Mouse (Mus musculus): ENCODE measurements around the gene Cyp2w1. TPM values are rescaled to one million over a fixed set of nuclear protein-coding genes. Genes with fewer than 3 reads are reported as not detected.
A peak's percentile ranks its signal among the peaks of the same experiment; 100 is the strongest.
"Not testable (repeated sequence)": the region's sequence is repeated elsewhere in the genome, so short reads cannot be mapped to it uniquely, and the experiment has no call there.

Gene Cyp2w1
- polyA plus RNA-seq, 1 experiment from 2014 or later = not detected

GRCm38 (mm10) chr5:139333301-139334013 lies 19.0 kb upstream of the Cyp2w1 start:
- 67% methylated on average over 16 of the region's 16 CpGs for WGBS
- Histone ChIP-seq H3K9me3 (replicated peaks) (no peaks in the 10 kb centered on the region), H3K4me2 (no peak overlapping the region), H3K36me3 (peaks cover 35% of the 10 kb centered on the region), H3K9ac (replicated peaks) (no peak overlapping the region), H3K4me1 (peaks cover 12% of the 10 kb centered on the region; the same call in 1 of the 2 replicates), H3K27ac (replicated peaks) (no peak overlapping the region), H3K27me3 (replicated peaks) (no peaks in the 10 kb centered on the region; the same call in 1 of the 2 replicates), H3K4me3 (replicated peaks) (no peak overlapping the region)
- ATAC-seq (ENCODE audit: low FRiP score) = no peak

- H3K4me2 ChIP-seq; H3K9ac ChIP-seq (replicated peaks); H3K9me3 ChIP-seq (replicated peaks); H3K27me3 ChIP-seq (replicated peaks); ATAC-seq (ENCODE audit: low FRiP score); H3K27ac ChIP-seq (replicated peaks); H3K4me3 ChIP-seq (replicated peaks): not testable (repeated sequence)
- Histone ChIP-seq H3K4me1 (peaks cover 18% of the 10 kb centered on the region), H3K36me3 (peaks cover 44% of the 10 kb centered on the region)
- 90% methylated on average over 10 of the region's 10 CpGs for WGBS
Measured at GRCm38 (mm10) chr5:139334394-139334793, 18.0 kb upstream of the Cyp2w1 start.

- H3K27me3 ChIP-seq (replicated peaks) = no peaks in the 10 kb centered on the region; the same call in 1 of the 2 replicates
- no peak overlapping the region for H3K27ac ChIP-seq (replicated peaks)
- no peaks in the 10 kb centered on the region for H3K9me3 ChIP-seq (replicated peaks)
- H3K4me1 ChIP-seq = peaks cover 19% of the 10 kb centered on the region
- H3K9ac ChIP-seq (replicated peaks) = no peak overlapping the region
- 94% methylated on average over 4 of the region's 4 CpGs for WGBS
- H3K4me3 ChIP-seq (replicated peaks) = no peak overlapping the region
- no peak overlapping the region for H3K4me2 ChIP-seq
- H3K36me3 ChIP-seq = peaks cover 56% of the 10 kb centered on the region
- ATAC-seq (ENCODE audit: low FRiP score) = no peak; the same call in 1 of the 2 replicates
Measured at GRCm38 (mm10) chr5:139335634-139336033, 16.8 kb upstream of the Cyp2w1 start.

- Histone ChIP-seq H3K4me1 (peaks cover 25% of the 10 kb centered on the region), H3K9ac (replicated peaks) (no peak overlapping the region), H3K4me2 (no peak overlapping the region), H3K4me3 (replicated peaks) (no peak overlapping the region), H3K36me3 (peaks cover 72% of the 10 kb centered on the region), H3K27me3 (replicated peaks) (no peaks in the 10 kb centered on the region), H3K9me3 (replicated peaks) (no peaks in the 10 kb centered on the region), H3K27ac (replicated peaks) (no peak overlapping the region)
- WGBS = 89% methylated on average over 13 of the region's 13 CpGs
- ATAC-seq (ENCODE audit: low FRiP score) = no peak
Measured at GRCm38 (mm10) chr5:139337826-139338370, 14.5 kb upstream of the Cyp2w1 start.

- no peak overlapping the region for H3K9ac ChIP-seq (replicated peaks)
- peaks cover 30% of the 10 kb centered on the region for H3K4me1 ChIP-seq
- H3K9me3 ChIP-seq (replicated peaks) = no peaks in the 10 kb centered on the region
- H3K36me3 ChIP-seq = peaks cover 72% of the 10 kb centered on the region
- no peak overlapping the region for H3K27ac ChIP-seq (replicated peaks)
- H3K4me2 ChIP-seq = no peak overlapping the region
- WGBS = 86% methylated on average over 3 of the region's 3 CpGs
- ATAC-seq (ENCODE audit: low FRiP score) = no peak
- no peak overlapping the region for H3K4me3 ChIP-seq (replicated peaks)
- no peaks in the 10 kb centered on the region for H3K27me3 ChIP-seq (replicated peaks)
Measured at GRCm38 (mm10) chr5:139338403-139338802, 14.0 kb upstream of the Cyp2w1 start.

- peaks cover 72% of the 10 kb centered on the region for H3K36me3 ChIP-seq
- no peak overlapping the region for H3K4me2 ChIP-seq
- H3K9me3 ChIP-seq (replicated peaks) = no peaks in the 10 kb centered on the region
- no peaks in the 10 kb centered on the region for H3K27me3 ChIP-seq (replicated peaks)
- no peak overlapping the region for H3K4me3 ChIP-seq (replicated peaks)
- no peak overlapping the region for H3K9ac ChIP-seq (replicated peaks)
- ATAC-seq (ENCODE audit: low FRiP score) = no peak
- 85% methylated on average over 11 of the region's 11 CpGs for WGBS
- H3K27ac ChIP-seq (replicated peaks) = no peak overlapping the region
- peaks cover 35% of the 10 kb centered on the region for H3K4me1 ChIP-seq
Measured at GRCm38 (mm10) chr5:139338891-139339290, 13.5 kb upstream of the Cyp2w1 start.

GRCm38 (mm10) chr5:139344021-139344686 lies 8.3 kb upstream of the Cyp2w1 start:
- Histone ChIP-seq H3K27me3 (replicated peaks) (no peaks in the 10 kb centered on the region), H3K9ac (replicated peaks) (peak overlapping the region; percentile 86), H3K4me2 (peak overlapping the region; percentile 97), H3K36me3 (peaks cover 31% of the 10 kb centered on the region), H3K4me1 (peaks cover 32% of the 10 kb centered on the region), H3K4me3 (replicated peaks) (peak overlapping the region; percentile 71), H3K27ac (replicated peaks) (no peak overlapping the region), H3K9me3 (replicated peaks) (no peaks in the 10 kb centered on the region)
- peak; percentile 65; the same call in 1 of the 2 replicates for ATAC-seq (ENCODE audit: low FRiP score)
- WGBS = 5% methylated on average over 12 of the region's 12 CpGs

GRCm38 (mm10) chr5:139344687-139345363 lies 7.6 kb upstream of the Cyp2w1 start:
- ATAC-seq (ENCODE audit: low FRiP score) = peak; percentile 94
- H3K27ac ChIP-seq (replicated peaks) = peak overlapping the region; percentile 81
- peak overlapping the region; percentile 71 for H3K4me3 ChIP-seq (replicated peaks)
- no peaks in the 10 kb centered on the region for H3K9me3 ChIP-seq (replicated peaks)
- peak overlapping the region; percentile 86 for H3K9ac ChIP-seq (replicated peaks)
- H3K4me2 ChIP-seq = peak overlapping the region; percentile 97
- H3K36me3 ChIP-seq = peaks cover 24% of the 10 kb centered on the region
- H3K27me3 ChIP-seq (replicated peaks) = no peaks in the 10 kb centered on the region
- peaks cover 29% of the 10 kb centered on the region for H3K4me1 ChIP-seq
- under 1% methylated on average over 33 of the region's 33 CpGs for WGBS

GRCm38 (mm10) chr5:139345364-139345714 lies 7.1 kb upstream of the Cyp2w1 start:
- peaks cover 29% of the 10 kb centered on the region for H3K4me1 ChIP-seq
- peak overlapping the region; percentile 40 for H3K9ac ChIP-seq (replicated peaks)
- H3K9me3 ChIP-seq (replicated peaks) = no peaks in the 10 kb centered on the region
- ATAC-seq (ENCODE audit: low FRiP score) = peak; percentile 46
- peak overlapping the region; percentile 97 for H3K4me2 ChIP-seq
- peak overlapping the region; percentile 81 for H3K27ac ChIP-seq (replicated peaks)
- no peaks in the 10 kb centered on the region for H3K27me3 ChIP-seq (replicated peaks)
- peak overlapping the region; percentile 71 for H3K4me3 ChIP-seq (replicated peaks)
- 6% methylated on average over 5 of the region's 5 CpGs for WGBS
- peaks cover 19% of the 10 kb centered on the region for H3K36me3 ChIP-seq

- no peak overlapping the region for H3K27ac ChIP-seq (replicated peaks)
- H3K4me1 ChIP-seq = peaks cover 30% of the 10 kb centered on the region
- 28% methylated on average over 1 of the region's 1 CpGs for WGBS
- H3K4me3 ChIP-seq (replicated peaks) = no peak overlapping the region
- ATAC-seq (ENCODE audit: low FRiP score) = no peak
- no peak overlapping the region for H3K9ac ChIP-seq (replicated peaks)
- H3K36me3 ChIP-seq = peaks cover 5% of the 10 kb centered on the region; the same call in 1 of the 2 replicates
- no peaks in the 10 kb centered on the region for H3K9me3 ChIP-seq (replicated peaks)
- H3K27me3 ChIP-seq (replicated peaks) = no peaks in the 10 kb centered on the region
- H3K4me2 ChIP-seq = no peak overlapping the region
Measured at GRCm38 (mm10) chr5:139347225-139347624, 5.2 kb upstream of the Cyp2w1 start.

- Histone ChIP-seq H3K4me3 (replicated peaks) (no peak overlapping the region), H3K4me1 (peaks cover 9% of the 10 kb centered on the region), H3K9me3 (replicated peaks) (no peaks in the 10 kb centered on the region), H3K9ac (replicated peaks) (no peak overlapping the region), H3K27me3 (replicated peaks) (no peaks in the 10 kb centered on the region), H3K27ac (replicated peaks) (no peak overlapping the region), H3K4me2 (no peak overlapping the region), H3K36me3 (no peaks in the 10 kb centered on the region)
- no peak for ATAC-seq (ENCODE audit: low FRiP score)
- WGBS = 80% methylated on average over 6 of the region's 6 CpGs
Measured at GRCm38 (mm10) chr5:139349713-139350112, 2.7 kb upstream of the Cyp2w1 start.

Measured in neural tube, embryonic 15.5 days (tissue).